Mouse (Mus musculus) CD4-positive helper T cell, adult 2 months (primary cell): ENCODE results near the gene Cib4.

ENCODE experiments used
- DNase-seq: peaks from one replicate; pipeline ENCODE4 v3.0.0-alpha.2; 2012; ENCODE audit warnings: low read depth, missing footprints, low spot score

Cib4 gene

DNA sequence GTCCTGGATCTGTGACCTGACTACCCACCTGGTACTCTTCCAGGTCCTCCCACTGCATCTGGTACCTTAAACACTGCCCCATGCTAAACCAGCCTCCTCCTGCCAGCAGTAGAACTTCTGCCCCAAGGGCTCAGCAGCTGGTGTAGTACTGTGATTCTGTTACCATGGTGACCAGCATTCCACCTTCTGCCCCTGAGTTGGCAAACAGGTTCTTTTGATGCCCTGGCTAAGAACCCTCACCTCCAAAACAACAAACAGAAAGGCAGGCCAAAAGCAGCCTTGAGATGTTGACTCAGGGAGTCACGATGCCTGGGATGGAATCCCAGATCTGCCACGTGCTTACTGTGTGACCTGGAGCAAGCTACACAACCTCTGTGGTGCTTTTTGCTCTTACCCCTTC, at the start of gene Cib4:
TSS of gene Cib4 (minus strand) at position 139 of the 400 bp plus-strand sequence.
- no peak for DNase-seq

GRCm38 (mm10) chr5:30594953-30595560, 49.4 kb upstream of the Cib4 start:
- no peak for DNase-seq

DNA sequence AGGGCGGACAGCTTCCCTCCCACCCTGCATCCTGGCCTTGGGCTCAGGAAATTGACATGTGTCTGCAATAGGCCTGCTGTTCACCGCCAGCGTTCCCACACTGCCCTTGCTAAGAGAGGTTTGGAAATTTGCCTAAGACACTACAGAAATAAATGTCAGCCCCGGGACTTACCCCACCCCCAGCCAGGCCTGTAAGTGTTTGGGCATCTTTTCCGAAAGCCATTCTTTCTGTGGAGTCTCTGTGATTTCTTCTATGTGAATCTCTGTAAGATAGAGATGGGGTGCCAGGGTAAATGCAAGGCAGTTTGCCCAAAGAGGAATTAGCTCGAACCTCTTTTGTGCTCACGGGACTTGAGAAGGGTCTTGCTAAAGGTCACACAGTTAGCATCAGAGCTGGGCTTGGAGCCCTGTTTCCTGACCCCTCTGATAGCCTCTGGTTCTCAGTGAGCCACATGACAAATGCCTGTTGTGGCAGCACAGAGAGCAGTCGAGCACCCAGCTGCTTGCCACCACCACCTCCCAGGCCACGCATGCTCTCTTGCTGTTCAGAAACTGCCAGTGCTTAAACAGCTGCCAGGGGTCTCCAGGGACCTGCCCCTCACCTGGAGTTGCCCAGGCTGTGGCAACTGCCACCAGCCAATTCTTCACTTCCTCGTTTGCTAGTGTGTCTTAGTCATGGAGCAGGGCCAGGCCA, 48.3 kb upstream of the Cib4 start:
- DNase-seq = no peak

GRCm38 (mm10) chr5:30593360-30593759, 47.7 kb upstream of the Cib4 start:
- no peak for DNase-seq

GRCm38 (mm10) chr5:30592279-30592980, 46.8 kb upstream of the Cib4 start:
- no peak for DNase-seq

GRCm38 (mm10) chr5:30591786-30592185, 46.1 kb upstream of the Cib4 start:
- no peak for DNase-seq

- DNase-seq = no peak
Observed at GRCm38 (mm10) chr5:30591205-30591731, 45.6 kb upstream of the Cib4 start.

- no peak for DNase-seq
Observed at GRCm38 (mm10) chr5:30590231-30590630, 44.6 kb upstream of the Cib4 start.

GRCm38 (mm10) chr5:30589546-30589945, 43.9 kb upstream of the Cib4 start:
- no peak for DNase-seq

- DNase-seq = no peak
Observed at GRCm38 (mm10) chr5:30589069-30589468, 43.4 kb upstream of the Cib4 start.

DNA sequence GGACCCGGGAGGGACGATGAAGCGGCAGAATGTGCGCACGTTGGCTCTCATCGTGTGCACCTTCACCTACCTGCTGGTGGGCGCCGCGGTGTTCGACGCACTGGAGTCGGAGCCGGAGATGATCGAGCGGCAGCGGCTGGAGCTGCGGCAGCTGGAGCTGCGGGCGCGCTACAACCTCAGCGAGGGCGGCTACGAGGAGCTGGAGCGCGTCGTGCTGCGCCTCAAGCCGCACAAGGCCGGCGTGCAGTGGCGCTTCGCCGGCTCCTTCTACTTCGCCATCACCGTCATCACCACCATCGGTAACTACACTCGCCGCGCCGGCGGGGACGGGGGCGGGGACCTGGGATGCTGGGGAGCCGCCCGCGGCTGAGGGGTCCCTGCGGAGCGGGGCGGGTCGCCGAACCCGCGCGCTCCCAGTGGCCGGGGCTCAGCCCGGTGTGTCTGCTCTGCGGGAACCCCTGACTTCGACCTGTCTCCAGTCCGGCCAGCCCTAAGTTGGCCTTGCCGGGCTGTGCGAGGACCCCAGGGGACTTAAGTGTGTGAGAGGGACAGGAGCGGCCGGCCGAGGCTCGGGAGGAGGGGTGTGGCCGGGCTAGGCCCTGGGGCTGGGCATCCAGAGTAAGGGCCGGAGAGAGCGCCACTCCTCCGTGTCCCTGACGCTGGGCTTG, 42.8 kb upstream of the Cib4 start:
- DNase-seq = no peak

DNA sequence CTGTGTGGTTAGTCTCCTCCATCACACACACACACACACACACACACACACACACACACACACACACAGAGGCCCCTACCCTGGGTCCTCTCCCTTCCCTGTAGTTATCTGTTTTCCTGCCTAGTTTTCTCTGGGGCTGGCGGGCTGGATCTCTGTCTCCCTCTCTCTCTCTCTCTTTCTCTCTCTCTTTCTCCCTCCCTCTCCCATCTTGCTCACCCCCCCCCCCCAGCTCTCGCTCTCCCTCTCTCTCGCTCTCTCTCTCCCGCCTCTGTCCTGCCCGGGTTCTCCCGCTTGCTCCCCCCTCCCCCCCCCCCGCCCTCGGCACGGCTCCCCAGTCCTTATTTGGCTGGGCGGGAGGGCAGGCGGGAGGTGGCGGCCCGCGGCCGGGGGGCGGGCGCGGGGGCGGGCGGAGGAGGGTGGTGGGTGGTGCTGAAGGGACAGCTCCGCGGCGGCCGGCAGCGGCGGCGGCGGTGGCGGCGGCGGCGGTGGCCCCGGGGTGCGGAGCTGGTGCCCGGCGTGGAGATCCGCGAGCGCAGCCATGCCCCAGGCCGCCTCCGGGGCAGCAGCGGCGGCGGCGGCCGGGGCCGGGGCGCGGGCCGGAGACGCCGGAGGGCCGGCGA, 42.2 kb upstream of the Cib4 start, which contains the start of gene Kcnk3:
TSS of gene Kcnk3 (plus strand) at position 490 of the 620 bp plus-strand sequence.
- no peak for DNase-seq

GRCm38 (mm10) chr5:30587101-30587500, 41.5 kb upstream of the Cib4 start:
- no peak for DNase-seq

- DNase-seq = no peak
Observed at GRCm38 (mm10) chr5:30586616-30587015, 41.0 kb upstream of the Cib4 start.

DNA sequence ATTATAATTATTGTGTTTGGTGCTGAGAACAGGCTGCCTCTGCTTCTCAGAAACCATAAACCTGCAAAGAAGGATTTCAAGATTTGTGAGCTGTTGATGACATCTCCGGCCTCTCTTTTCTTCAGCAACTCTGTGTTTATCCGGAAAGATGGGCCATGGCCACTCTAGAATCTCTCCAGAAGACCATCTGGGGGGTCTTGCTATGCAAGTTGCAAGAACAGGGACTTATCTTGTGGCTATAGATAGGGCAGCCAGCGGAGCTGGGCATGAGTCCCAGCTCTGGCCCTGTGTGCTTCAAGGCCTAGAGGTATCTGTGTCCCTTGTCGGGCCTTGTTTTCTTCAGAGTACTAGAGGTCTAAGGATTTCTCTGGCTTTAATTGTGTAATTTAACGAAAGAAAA, 36.4 kb upstream of the Cib4 start:
- DNase-seq = no peak

- DNase-seq = no peak
Observed at GRCm38 (mm10) chr5:30580725-30581124, 35.1 kb upstream of the Cib4 start.

DNA sequence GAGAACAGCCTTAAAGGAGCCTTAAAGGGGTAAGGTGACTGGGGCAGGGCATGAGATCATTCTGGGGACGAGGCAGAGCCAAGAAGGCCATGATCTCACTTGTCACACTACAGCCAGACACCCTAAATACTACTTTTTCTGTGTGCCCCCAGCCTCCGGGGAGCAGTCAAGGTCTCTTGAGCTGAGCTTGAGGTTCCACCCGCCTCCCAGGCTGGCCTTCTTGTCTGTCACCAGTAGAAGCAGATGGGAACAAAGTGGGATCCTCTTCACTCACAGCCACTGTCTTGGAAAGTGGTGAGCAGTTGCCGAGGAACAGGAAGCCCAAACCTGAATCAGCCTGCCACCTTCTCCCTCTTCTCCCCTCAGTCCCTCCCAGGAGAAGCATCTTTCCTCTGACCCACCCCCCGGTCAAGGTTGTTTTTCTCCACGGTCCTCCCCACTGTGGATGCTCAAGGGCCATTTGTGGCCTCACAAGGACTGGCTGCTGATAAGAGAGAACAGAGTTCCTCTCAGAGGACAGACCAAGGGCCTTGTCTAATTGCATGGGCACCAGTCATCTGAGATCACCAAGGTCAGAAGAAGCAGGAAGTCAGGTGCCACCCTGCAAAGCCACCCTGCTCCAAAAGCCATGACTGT, 32.9 kb upstream of the Cib4 start:
- no peak for DNase-seq

GRCm38 (mm10) chr5:30577654-30578310, 32.1 kb upstream of the Cib4 start:
- DNase-seq = no peak

DNA sequence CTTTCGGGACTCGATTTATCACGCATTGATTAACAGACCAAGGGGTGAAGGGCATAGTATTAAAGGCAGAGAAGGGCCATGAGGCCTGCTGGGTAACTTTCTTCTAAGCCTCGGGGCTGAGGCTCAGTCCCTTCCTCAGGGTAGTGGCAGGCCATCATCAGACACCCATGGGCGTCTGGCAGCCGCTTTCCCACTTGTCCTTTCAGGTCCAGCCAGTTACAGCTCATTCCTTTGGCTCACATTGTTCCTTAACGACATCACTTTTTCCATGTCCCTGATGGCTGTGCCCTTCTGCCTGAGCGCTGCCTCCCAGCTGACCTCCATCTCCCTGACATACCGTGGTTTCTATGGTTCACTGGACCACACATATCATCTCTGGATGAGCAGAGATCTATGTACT, 31.6 kb upstream of the Cib4 start:
- DNase-seq = no peak

DNA sequence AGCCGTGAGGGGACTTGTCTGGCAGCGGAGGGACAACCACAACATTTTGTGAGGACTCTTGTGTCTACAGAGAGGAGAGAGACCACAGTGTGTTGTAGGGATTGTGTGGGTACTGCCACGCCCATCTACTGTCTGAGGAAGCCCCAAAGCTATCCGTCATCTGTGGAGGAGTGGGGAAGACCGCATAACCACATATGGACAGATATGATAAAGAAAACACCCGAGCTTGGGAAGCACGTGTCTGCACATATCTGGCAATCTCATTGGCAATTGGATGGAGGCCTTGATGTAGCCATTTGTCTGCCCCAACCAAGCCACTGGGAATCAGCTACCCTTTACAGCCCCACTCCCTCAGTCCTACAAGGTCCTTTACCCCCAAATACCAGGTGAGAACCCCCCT, 30.6 kb upstream of the Cib4 start:
- DNase-seq = no peak

DNA sequence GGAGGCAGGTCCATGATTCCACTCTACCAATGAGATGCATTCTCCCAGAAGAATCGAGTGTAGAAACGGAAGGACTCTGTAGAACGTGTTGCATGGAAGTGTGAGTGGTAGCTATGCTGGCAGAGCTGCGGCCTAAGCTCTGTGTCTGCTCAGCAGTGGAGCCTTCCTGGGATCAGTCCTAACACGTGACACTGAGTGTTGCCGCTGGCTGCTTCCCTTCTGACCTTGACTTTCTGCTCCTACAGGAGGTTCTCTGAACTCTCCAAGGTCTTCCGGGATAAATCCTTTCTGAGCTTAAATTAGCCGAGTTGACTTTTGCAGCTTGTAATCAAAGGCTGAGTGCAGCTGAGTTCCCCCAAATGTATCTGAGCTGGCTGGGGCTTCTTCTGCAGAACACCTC, 28.7 kb upstream of the Cib4 start:
- DNase-seq = no peak
